Mouse (Mus musculus): ENCODE results near the gene Lmbrd1. TPM values are rescaled to one million over a fixed set of nuclear protein-coding genes. Genes with fewer than 3 reads are reported as not detected.

Gene Lmbrd1
- polyA plus RNA-seq, 1 experiment from 2014 or later: 29.8 TPM

Other genes with a start within 250 kb of the Lmbrd1 start
- gene Col19a1, start 91.2 kb upstream of the Lmbrd1 start, polyA plus RNA-seq (2015; fragmentation: Nextera tagmentation; extraction: Ambion mirVana): 0.16 and 0.24 TPM in 2 replicates

Measured in heart, embryonic 16.5 days (tissue).